Mouse (Mus musculus) forebrain, embryonic 16.5 days (tissue): Measurements from ENCODE around the gene Cript. TPM values are rescaled to one million over a fixed set of nuclear protein-coding genes. Genes with fewer than 3 reads are reported as not detected.

ENCODE experiments used
- ATAC-seq: fragments of 200-750 bp; cut with Nextera tagmentation; 2 replicates; pipeline ENCODE4 v1.8.0; 2017; ENCODE audit warnings: mild to moderate bottlenecking, moderate library complexity
- H3K27ac ChIP-seq: fragments of 300-500 bp; sonication (generic); 2 replicates; pipeline ENCODE4 v1.5.1; 2014; ENCODE audit warnings: low read length, control low read depth
- H3K27me3 ChIP-seq: fragments of 300-500 bp; sonication (generic); replicated peaks from 2 replicates; pipeline ENCODE4 v1.6.1; 2014; ENCODE audit warnings: low read length; ENCODE audit not compliant: control insufficient read depth, insufficient read depth
- H3K36me3 ChIP-seq: fragments of 300-500 bp; sonication (generic); 2 replicates; pipeline ENCODE4 v1.6.1; 2014; ENCODE audit not compliant: control insufficient read depth, insufficient read depth
- H3K4me1 ChIP-seq: fragments of 300-500 bp; sonication (generic); replicated peaks from 2 replicates; pipeline ENCODE4 v1.6.1; 2014; ENCODE audit warnings: low read length; ENCODE audit not compliant: control insufficient read depth, insufficient read depth
- H3K4me2 ChIP-seq: fragments of 300-500 bp; sonication (generic); 2 replicates; pipeline ENCODE4 v1.6.1; 2014; ENCODE audit warnings: mild to moderate bottlenecking, low read length, control low read depth
- H3K4me3 ChIP-seq: fragments of 300-500 bp; sonication (generic); replicated peaks from 2 replicates; pipeline ENCODE4 v1.5.1; 2014; ENCODE audit warnings: mild to moderate bottlenecking, low read length, control low read depth
- H3K9ac ChIP-seq: fragments of 300-500 bp; sonication (generic); replicated peaks from 2 replicates; pipeline ENCODE4 v1.6.1; 2014; ENCODE audit warnings: low read depth, low read length, control low read depth
- H3K9me3 ChIP-seq: fragments of 300-500 bp; sonication (generic); 2 replicates; pipeline ENCODE4 v1.6.1; 2016; ENCODE audit warnings: low read length; ENCODE audit not compliant: control insufficient read depth
- WGBS: fragments of 180-500 bp; shearing (Covaris S2); extraction: QIAGEN DNeasy Blood & Tissue Kit; methylation state at CpG from one replicate; pipeline ENCODE4 v1.1.7; 2014; 5-methylcytosine and 5-hydroxymethylcytosine counted together
- polyA plus RNA-seq: library from polyadenylated mRNA; unstranded; fragments of >200 nt; fragmentation: Nextera tagmentation; extraction: Ambion mirVana; gene quantifications from 2 replicates; pipeline ENCODE4 v1.2.1, GENCODE M21; 2015

Gene Cript
- polyA plus RNA-seq, 1 experiment from 2014 or later: 239 TPM

DNA sequence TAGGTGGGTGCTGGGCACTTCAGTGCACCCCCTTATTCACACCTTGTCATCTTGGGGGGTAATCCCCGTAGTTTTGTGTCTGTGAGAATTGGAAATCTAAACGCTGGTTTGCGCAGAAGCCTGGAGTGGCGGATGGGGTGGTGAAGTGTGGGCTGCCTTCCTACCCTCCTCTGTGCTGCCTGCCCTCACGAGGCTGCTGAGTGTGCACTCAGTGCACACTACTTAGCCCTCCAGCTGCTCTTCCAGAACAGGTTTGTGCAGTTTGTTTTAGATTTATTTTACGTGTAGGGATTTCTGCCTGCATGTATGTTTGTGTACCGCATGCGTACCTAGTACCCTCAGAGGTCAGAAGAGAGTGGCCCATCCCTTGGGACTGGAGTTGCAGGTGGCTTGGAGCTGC, 34.0 kb upstream of the Cript start:
- no peak overlapping the region for H3K4me3 ChIP-seq
- no peaks in the 10 kb centered on the region for H3K27me3 ChIP-seq
- H3K36me3 ChIP-seq: no peaks in the 10 kb centered on the region
- H3K9ac ChIP-seq: no peak overlapping the region
- H3K27ac ChIP-seq: no peak overlapping the region
- H3K4me2 ChIP-seq: no peak overlapping the region
- H3K9me3 ChIP-seq: no peaks in the 10 kb centered on the region
- 86% methylated on average over 8 of the region's 8 CpGs for WGBS
- ATAC-seq: no peak
- peaks cover 11% of the 10 kb centered on the region for H3K4me1 ChIP-seq

DNA sequence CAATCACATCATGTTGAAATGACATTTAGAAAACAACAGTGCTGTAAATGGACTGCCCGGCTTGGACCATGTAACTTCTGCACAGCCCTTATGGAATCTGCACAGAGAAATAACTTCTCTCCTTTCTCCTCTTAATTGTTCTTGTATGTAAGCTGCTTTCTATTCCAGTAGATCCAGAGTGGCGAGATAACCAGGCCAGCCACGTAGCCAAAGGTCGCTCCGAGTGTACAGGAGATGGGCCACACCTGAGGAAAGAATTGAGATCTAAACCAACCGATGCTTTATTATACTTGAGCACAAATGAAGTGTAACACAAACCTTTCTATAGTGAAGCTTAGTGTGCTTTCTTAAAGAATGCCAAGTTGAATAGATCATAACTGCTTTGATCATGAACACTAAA, 28.0 kb upstream of the Cript start:
- 93% methylated on average over 6 of the region's 6 CpGs for WGBS
- no peaks in the 10 kb centered on the region for H3K36me3 ChIP-seq

DNA sequence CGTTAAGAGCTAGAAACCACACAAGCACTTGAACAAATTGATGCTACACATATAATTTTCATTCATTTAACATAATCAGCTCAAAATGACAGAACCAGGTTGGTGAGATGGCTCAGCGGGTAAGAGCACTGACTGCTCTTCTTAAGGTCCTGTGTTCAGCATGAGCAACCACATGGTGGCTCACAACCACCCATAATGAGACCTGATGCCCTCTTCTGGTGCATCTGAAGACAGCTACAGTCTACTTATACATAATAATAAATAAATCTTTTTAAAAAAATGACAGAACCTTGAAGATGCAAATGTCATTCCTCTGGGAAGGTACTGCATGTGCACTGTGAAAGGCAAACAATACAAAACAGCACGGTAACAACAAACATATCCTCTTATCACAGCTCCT, 16.4 kb upstream of the Cript start:
- Histone ChIP-seq H3K27me3 (no peaks in the 10 kb centered on the region), H3K9me3 (no peaks in the 10 kb centered on the region), H3K27ac (no peak overlapping the region), H3K36me3 (no peaks in the 10 kb centered on the region), H3K4me3 (no peak overlapping the region), H3K9ac (no peak overlapping the region), H3K4me2 (no peak overlapping the region), H3K4me1 (no peaks in the 10 kb centered on the region)
- WGBS: 82% methylated on average over 3 of the region's 3 CpGs
- ATAC-seq: no peak

More for the DNA sequence above, 28.0 kb upstream of the Cript start:
- Histone ChIP-seq H3K4me2 (no peak overlapping the region), H3K27ac (no peak overlapping the region), H3K9me3 (no peaks in the 10 kb centered on the region), H3K27me3 (no peaks in the 10 kb centered on the region), H3K4me1 (no peaks in the 10 kb centered on the region), H3K9ac (no peak overlapping the region), H3K4me3 (no peak overlapping the region)
- no peak for ATAC-seq

DNA sequence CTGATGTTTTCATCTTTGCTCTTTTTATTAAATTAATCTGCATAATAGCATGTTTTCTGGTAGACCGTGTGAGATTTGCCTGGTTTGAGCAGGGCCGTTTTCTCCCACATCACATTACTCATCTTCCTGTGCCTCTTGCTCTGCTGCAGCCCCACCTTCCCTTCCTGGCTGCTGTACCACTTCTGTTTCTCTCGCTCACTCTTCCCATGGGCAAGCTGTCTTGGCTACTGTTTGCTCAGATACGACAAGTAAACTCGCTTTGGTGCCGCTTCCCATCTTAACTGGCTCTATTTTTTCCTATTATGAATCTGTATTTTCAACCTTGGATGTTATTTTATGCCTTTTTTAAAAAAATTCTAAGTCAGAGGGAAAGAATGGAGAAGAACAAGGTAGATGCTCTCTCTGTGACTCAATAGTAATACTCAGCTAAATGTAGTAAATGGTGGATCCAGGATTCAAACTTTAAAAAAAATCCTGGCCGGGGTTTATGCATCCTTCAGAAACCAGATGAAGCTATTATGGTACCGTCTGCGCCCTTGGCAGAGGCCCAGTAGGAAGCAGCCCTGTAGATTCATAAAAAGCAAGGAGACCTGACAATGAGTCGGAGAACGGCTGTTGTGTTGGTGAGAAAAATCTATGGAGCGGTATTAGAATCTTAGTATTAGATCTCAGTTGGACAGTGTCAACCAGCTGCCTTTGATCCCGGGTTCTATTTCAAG, 13.9 kb upstream of the Cript start:
- ATAC-seq: peak; percentile 88
- H3K9me3 ChIP-seq: no peaks in the 10 kb centered on the region; the same call in 1 of the 2 replicates
- H3K4me2 ChIP-seq: peak overlapping the region; percentile 17; the same call in 1 of the 2 replicates
- H3K36me3 ChIP-seq: no peaks in the 10 kb centered on the region
- 52% methylated on average over 13 of the region's 13 CpGs for WGBS
- no peaks in the 10 kb centered on the region for H3K27me3 ChIP-seq
- peak overlapping the region; percentile 53 for H3K27ac ChIP-seq
- no peaks in the 10 kb centered on the region for H3K4me1 ChIP-seq
- H3K9ac ChIP-seq: no peak overlapping the region
- no peak overlapping the region for H3K4me3 ChIP-seq

- Histone ChIP-seq H3K4me1 (peaks cover 6% of the 10 kb centered on the region), H3K9me3 (no peaks in the 10 kb centered on the region; the same call in 1 of the 2 replicates), H3K36me3 (no peaks in the 10 kb centered on the region), H3K9ac (no peak overlapping the region), H3K4me2 (no peak overlapping the region), H3K27ac (no peak overlapping the region), H3K27me3 (no peaks in the 10 kb centered on the region), H3K4me3 (no peak overlapping the region)
- ATAC-seq: no peak
- WGBS: 93% methylated on average over 5 of the region's 5 CpGs
Measured at GRCm38 (mm10) chr17:87019692-87020091, 5.7 kb upstream of the Cript start.

- ATAC-seq: peak; percentile 70
- H3K4me3 ChIP-seq: peak overlapping the region; percentile 96
- no peaks in the 10 kb centered on the region for H3K9me3 ChIP-seq
- no peaks in the 10 kb centered on the region for H3K27me3 ChIP-seq
- no peak overlapping the region for H3K27ac ChIP-seq
- peaks cover 2% of the 10 kb centered on the region; the same call in 1 of the 2 replicates for H3K36me3 ChIP-seq
- WGBS: under 1% methylated on average over 55 of the region's 55 CpGs
- peak overlapping the region; percentile 75 for H3K9ac ChIP-seq
- H3K4me1 ChIP-seq: peaks cover 17% of the 10 kb centered on the region
- H3K4me2 ChIP-seq: peak overlapping the region; percentile 98
Measured at GRCm38 (mm10) chr17:87024491-87025242, 683 bp upstream of the Cript start.

- H3K9me3 ChIP-seq: no peaks in the 10 kb centered on the region
- no peak overlapping the region for H3K4me3 ChIP-seq
- H3K4me1 ChIP-seq: no peaks in the 10 kb centered on the region
- WGBS: 62% methylated on average over 9 of the region's 10 CpGs
- H3K27ac ChIP-seq: no peak overlapping the region
- H3K36me3 ChIP-seq: peaks cover 8% of the 10 kb centered on the region
- H3K9ac ChIP-seq: no peak overlapping the region
- no peak for ATAC-seq
- no peak overlapping the region for H3K4me2 ChIP-seq
- H3K27me3 ChIP-seq: no peaks in the 10 kb centered on the region
Measured at GRCm38 (mm10) chr17:87036141-87037073, 11.1 kb downstream of the Cript start.

- 89% methylated on average over 5 of the region's 5 CpGs for WGBS
- ATAC-seq: no peak
- no peak overlapping the region for H3K4me3 ChIP-seq
Measured at GRCm38 (mm10) chr17:87038496-87038895, 13.1 kb downstream of the Cript start.

GRCm38 (mm10) chr17:87041739-87042138, 16.4 kb downstream of the Cript start:
- WGBS: 60% methylated on average over 19 of the region's 19 CpGs
- no peaks in the 10 kb centered on the region for H3K27me3 ChIP-seq
- H3K4me1 ChIP-seq: peaks cover 7% of the 10 kb centered on the region
- H3K9ac ChIP-seq: no peak overlapping the region
- H3K36me3 ChIP-seq: peaks cover 3% of the 10 kb centered on the region; the same call in 1 of the 2 replicates
- H3K9me3 ChIP-seq: no peaks in the 10 kb centered on the region
- H3K27ac ChIP-seq: no peak overlapping the region
- peak overlapping the region; percentile 23; the same call in 1 of the 2 replicates for H3K4me2 ChIP-seq
- peak; percentile 34; the same call in 1 of the 2 replicates for ATAC-seq
- H3K4me3 ChIP-seq: no peak overlapping the region

More at GRCm38 (mm10) chr17:87038496-87038895, 13.1 kb downstream of the Cript start:
- H3K4me2 ChIP-seq: no peak overlapping the region
- H3K27ac ChIP-seq: no peak overlapping the region
- H3K9me3 ChIP-seq: no peaks in the 10 kb centered on the region
- peaks cover 8% of the 10 kb centered on the region for H3K36me3 ChIP-seq
- peaks cover 7% of the 10 kb centered on the region for H3K4me1 ChIP-seq
- H3K9ac ChIP-seq: no peak overlapping the region
- H3K27me3 ChIP-seq: no peaks in the 10 kb centered on the region
